Mouse (Mus musculus): ENCODE measurements around the gene Gm2310. TPM values are rescaled to one million over a fixed set of nuclear protein-coding genes. Genes with fewer than 3 reads are reported as not detected.

Gene Gm2310
- polyA plus RNA-seq, 1 experiment from 2014 or later: not detected

DNA sequence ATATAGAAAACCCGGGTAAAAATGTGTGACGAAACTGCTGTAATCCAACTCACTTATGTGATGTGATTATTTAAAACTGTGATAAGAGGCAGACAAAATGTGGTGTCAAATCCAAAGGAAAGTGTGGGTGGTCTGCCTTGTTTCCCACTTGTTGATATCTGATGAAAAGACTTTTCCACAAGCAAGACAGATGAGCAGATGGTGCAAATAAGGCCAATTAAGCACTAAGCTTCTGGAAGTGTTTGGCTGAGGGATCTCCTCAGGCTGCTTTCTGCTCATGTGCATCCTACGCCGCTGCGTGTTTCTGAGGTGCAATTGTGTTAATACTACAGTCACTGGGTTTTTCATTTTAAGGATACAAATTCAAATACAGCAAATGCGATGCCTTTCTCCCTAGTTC, 34.5 kb downstream of the Gm2310 start:
- in situ Hi-C loops (cut with MboI; ENCODE audit: low pct_unique_long_range_greater_than_20kb): no loop called here

DNA sequence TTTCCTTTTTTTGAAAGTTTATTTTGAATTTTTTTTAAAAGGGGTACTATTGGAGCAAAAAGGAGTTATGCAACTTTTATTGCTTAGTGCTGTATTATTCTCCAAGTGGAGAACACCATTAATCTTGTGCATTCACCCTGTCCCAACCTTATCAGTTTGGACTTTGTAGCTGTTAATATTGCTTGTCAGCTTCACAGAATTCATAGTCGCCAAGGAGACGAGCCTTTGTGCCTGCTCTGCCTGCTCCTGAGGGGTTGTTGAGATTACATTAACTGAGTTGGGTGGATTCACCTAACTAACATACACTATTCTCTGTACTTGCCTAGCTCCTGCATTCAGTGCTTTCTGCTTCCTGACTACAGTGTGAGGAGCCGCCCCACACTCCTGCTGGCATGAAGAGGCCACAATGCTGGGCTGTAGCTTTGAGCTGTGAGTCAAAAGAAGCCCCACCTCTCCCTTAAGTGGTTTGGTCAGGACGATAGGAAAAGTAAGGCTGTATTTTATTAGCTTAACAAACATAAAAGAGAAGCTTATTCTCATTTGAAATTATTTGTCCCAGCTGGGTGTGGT, 50.7 kb downstream of the Gm2310 start:
- CTCF ChIA-PET: interaction anchor here (1.1 to 1.6 kb wide), 2 partner anchors 9 to 68 kb away, joined by 3 to 6 read pairs; no protein-coding TSS in a partner anchor
- in situ Hi-C loops (cut with MboI; ENCODE audit: low pct_unique_long_range_greater_than_20kb): no loop called here
- H3K27me3 ChIP-seq: peaks cover 10% of the 10 kb centered on the region
- no peak for TF ChIP-seq CTCF (IDR thresholded peaks at IDR 0.05)
- DNase-seq (ENCODE audit: low read depth, low spot score) (no peak), ATAC-seq (no peak)
- POLR2A ChIA-PET: interaction anchor here (0.8 kb wide), 1 partner anchor 9 kb away, joined by 3 read pairs; no protein-coding TSS in a partner anchor

More for the DNA sequence above, 34.5 kb downstream of the Gm2310 start:
- H3K27me3 ChIP-seq: peaks cover 52% of the 10 kb centered on the region
- no peak for ATAC-seq
- no peak for DNase-seq (ENCODE audit: low read depth, low spot score)
- CTCF ChIA-PET: no interaction called here
- POLR2A ChIA-PET: no interaction called here
- TF ChIP-seq CTCF (IDR thresholded peaks at IDR 0.05): no peak

Other genes starting within 250 kb of the Gm2310 start
- gene Nipbl, start 75.5 kb downstream of the Gm2310 start, polyA plus RNA-seq (2021): 37.4 TPM
- 8.8 TPM for gene Slc1a3, start 190.8 kb upstream of the Gm2310 start, polyA plus RNA-seq (2021)

Data from Patski (cell line).